Mouse (Mus musculus) Patski (cell line): ENCODE measurements around the gene Lpar1. TPM values are rescaled to one million over a fixed set of nuclear protein-coding genes. Genes with fewer than 3 reads are reported as not detected.

ENCODE experiments used
- ATAC-seq: fragments of 100-300 bp; one replicate; pipeline ENCODE4 v1.8.0; 2021
- CTCF ChIA-PET: fragments of 350-600 bp; sonication (Branson Sonifier 250); formaldehyde crosslinking; loops from one replicate; lab custom pipeline; 2022; ENCODE audit warnings: inconsistent platforms; lab: Charles Lee
- POLR2A ChIA-PET: fragments of 350-600 bp; sonication (Branson Sonifier 250); formaldehyde crosslinking; loops from one replicate; lab custom pipeline; 2022; ENCODE audit warnings: antibody characterized with exemption, inconsistent platforms; lab: Charles Lee
- DNase-seq: peaks from one replicate; pipeline ENCODE4 v3.0.0-alpha.2; 2011; ENCODE audit warnings: low read depth, low spot score
- H3K27me3 ChIP-seq: fragments of 371-371 bp; one replicate; pipeline ENCODE4 v1.5.1; 2021
- CTCF ChIP-seq: fragments of 100-300 bp; IDR thresholded peaks from one replicate; pipeline ENCODE4 v1.5.1; 2021
- in situ Hi-C: fragments of 300-500 bp; cut with MboI; formaldehyde crosslinking; loops from 3 replicates; pipeline ENCODE4 v1.11.1; 2018; ENCODE audit warnings: low pct_unique_long_range_greater_than_20kb, mixed read lengths
- polyA plus RNA-seq: library from polyadenylated mRNA; unstranded; gene quantifications from one replicate; pipeline ENCODE4 v1.2.3, GENCODE M21; 2021

Gene Lpar1
- polyA plus RNA-seq, 1 experiment from 2014 or later, result 2.7 TPM

GRCm38 (mm10) chr4:58533519-58533918 lies 20.2 kb downstream of the Lpar1 start:
- H3K27me3 ChIP-seq, result no peaks in the 10 kb centered on the region
- POLR2A ChIA-PET, result no interaction called here
- no peak for ATAC-seq
- no peak for DNase-seq
- CTCF ChIA-PET, result no interaction called here
- in situ Hi-C loops, result no loop called here
- TF ChIP-seq CTCF, result no peak

DNA sequence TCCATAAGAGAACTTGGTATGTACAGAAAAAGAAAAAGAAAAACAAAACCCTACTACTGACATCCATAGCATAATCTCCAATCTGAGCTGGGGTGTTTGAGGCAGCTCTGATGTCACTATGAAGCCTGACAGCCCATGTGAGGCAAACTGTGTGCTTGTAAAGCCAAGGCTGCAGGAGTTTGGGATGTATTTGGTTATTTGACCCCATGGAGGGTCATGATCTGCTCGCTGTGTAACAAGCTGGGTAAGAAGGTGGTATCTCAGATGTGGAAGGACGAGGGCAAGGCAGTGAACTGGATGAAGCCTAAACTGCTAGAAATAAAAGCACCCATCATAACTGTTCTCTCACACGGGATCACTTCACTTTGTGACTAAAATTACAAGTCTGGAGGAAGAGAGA lies 21.4 kb downstream of the Lpar1 start:
- ChIA-PET CTCF (no interaction called here), POLR2A (no interaction called here)
- no peak for DNase-seq
- no peak for TF ChIP-seq CTCF
- no peak for ATAC-seq
- in situ Hi-C loops, result no loop called here
- H3K27me3 ChIP-seq, result no peaks in the 10 kb centered on the region

GRCm38 (mm10) chr4:58530706-58531105 lies 23.0 kb downstream of the Lpar1 start:
- ChIA-PET CTCF (no interaction called here), POLR2A (no interaction called here)
- no peaks in the 10 kb centered on the region for H3K27me3 ChIP-seq
- in situ Hi-C loops, result no loop called here
- DNase-seq, result no peak
- ATAC-seq, result no peak
- no peak for TF ChIP-seq CTCF

DNA sequence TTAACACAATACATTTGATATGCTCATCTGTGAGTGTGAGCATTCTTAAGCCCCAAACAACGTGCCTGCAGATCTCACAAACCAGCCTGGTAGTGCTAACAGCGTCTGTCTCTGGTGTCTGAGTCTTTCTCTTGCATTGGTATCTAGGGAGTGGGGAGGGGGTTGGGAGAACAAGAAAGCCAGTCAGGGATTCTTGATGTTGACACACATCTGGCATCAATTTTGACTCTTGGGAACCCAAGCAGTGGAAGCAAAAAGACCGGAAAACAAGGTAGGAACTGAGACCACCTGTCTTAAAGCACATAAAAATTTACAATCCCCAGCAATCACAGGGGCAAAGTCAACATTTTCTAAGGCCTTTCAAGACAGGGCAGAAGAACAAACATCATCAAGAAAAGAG lies 23.4 kb downstream of the Lpar1 start:
- no peaks in the 10 kb centered on the region for H3K27me3 ChIP-seq
- in situ Hi-C loops, result no loop called here
- DNase-seq (no peak), ATAC-seq (no peak)
- ChIA-PET POLR2A (no interaction called here), CTCF (no interaction called here)
- TF ChIP-seq CTCF, result no peak

DNA sequence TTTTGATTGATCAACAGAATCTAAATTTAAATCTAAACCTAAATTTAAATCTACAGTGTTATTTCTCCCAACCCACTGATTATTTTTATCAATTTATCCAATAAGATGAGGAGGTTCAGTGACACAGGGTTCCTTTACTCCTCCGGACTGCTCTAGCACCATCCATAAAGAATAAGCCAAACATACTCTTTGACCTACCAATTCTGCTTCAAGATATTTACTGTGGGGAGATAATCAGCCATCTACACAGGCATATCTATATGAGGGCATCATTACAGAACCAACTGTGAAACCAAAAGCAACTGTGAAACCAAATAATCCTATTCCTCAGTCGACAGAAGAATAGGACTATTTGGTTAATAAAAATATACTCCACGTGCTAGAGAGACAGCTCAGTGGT lies 25.8 kb downstream of the Lpar1 start:
- in situ Hi-C loops, result no loop called here
- ATAC-seq (no peak), DNase-seq (no peak)
- H3K27me3 ChIP-seq, result no peaks in the 10 kb centered on the region
- CTCF ChIA-PET, result interaction anchor here (0.6 to 1.0 kb wide), 2 partner anchors 15 to 87 kb away, joined by 3 to 4 read pairs; no protein-coding TSS in a partner anchor
- no peak for TF ChIP-seq CTCF
- POLR2A ChIA-PET, result no interaction called here

DNA sequence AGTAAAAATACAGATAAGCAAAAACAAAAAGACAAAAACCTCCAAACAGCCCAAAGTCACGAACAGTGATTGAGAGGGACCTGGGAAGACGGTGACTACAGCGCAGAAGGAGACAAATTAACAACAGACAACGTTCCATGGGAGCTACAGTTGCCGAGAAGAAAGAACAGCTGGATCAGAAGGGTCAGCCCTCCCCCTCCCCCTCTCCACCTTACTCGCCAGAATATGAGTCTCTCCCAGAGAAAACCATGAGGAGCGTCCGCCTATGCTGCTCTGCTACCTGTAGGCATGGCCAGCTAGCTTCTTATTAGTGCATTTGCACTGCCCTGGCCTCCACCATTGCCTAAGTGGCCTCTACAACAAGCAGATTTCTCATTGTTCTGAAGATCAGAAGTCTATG lies 32.6 kb downstream of the Lpar1 start:
- ChIA-PET POLR2A (interaction anchor here (0.6 kb wide), 1 partner anchor 18 kb away, joined by 3 read pairs; no protein-coding TSS in a partner anchor), CTCF (interaction anchor here (1.4 kb wide), 1 partner anchor 56 kb away, joined by 3 read pairs; no protein-coding TSS in a partner anchor)
- DNase-seq (no peak), ATAC-seq (no peak)
- no peak for TF ChIP-seq CTCF
- in situ Hi-C loops, result no loop called here
- no peaks in the 10 kb centered on the region for H3K27me3 ChIP-seq

GRCm38 (mm10) chr4:58520531-58520930 lies 33.2 kb downstream of the Lpar1 start:
- no peaks in the 10 kb centered on the region for H3K27me3 ChIP-seq
- ChIA-PET POLR2A (interaction anchor here (0.6 kb wide), 1 partner anchor 19 kb away, joined by 3 read pairs; no protein-coding TSS in a partner anchor), CTCF (interaction anchor here (0.6 to 1.4 kb wide), 2 partner anchors 56 to 64 kb away, joined by 3 read pairs; no protein-coding TSS in a partner anchor)
- in situ Hi-C loops, result no loop called here
- no peak for DNase-seq
- no peak for TF ChIP-seq CTCF
- ATAC-seq, result no peak

DNA sequence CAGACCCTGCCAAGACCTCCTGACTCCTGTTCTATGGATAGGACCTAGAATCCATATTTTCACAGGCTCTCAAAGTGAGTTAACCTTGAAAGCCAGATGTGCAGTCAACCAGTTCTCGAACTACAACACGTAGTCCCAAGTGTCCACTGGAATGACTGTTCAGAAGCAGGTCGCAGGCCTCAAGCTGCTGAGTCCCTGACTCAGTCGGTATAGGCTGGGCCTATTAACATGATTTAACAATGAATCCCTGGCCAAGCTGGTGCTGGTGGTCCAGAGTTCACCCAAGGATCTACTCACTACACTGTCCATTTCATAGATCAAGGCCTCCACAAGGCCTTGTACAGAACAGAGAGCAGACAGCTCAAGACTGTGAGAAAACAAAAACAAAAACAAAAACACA lies 33.8 kb downstream of the Lpar1 start:
- in situ Hi-C loops, result no loop called here
- ATAC-seq (no peak), DNase-seq (no peak)
- ChIA-PET CTCF (no interaction called here), POLR2A (no interaction called here)
- TF ChIP-seq CTCF, result no peak
- H3K27me3 ChIP-seq, result no peaks in the 10 kb centered on the region

- in situ Hi-C loops, result no loop called here
- POLR2A ChIA-PET, result interaction anchor here (0.6 kb wide), 1 partner anchor 193 kb away, joined by 3 read pairs; no protein-coding TSS in a partner anchor
- TF ChIP-seq CTCF, result no peak
- H3K27me3 ChIP-seq, result no peaks in the 10 kb centered on the region
- CTCF ChIA-PET, result interaction anchor here (1.1 kb wide), 1 partner anchor 11 kb away, joined by 4 read pairs; no protein-coding TSS in a partner anchor
- DNase-seq (no peak), ATAC-seq (no peak)
Observed at GRCm38 (mm10) chr4:58518215-58518988, 35.3 kb downstream of the Lpar1 start.

DNA sequence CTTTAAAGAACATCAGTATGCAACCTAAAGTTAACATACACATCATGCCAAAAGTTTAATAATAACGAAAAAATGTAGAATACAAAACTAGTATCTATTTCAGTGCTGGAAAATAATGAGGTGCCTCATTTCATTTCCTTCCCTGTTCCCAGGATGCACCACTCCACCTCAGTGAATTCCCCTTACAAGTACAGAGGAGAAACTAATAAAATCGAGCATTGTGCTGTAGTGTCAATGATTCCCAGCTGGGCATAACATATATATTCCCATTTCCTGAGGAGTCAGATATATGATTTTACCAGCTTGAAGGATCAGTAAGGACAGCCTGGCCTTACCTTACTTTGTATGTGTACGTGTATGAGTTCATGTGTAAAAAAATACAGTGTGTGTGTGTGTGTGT lies 36.9 kb downstream of the Lpar1 start:
- H3K27me3 ChIP-seq, result no peaks in the 10 kb centered on the region
- no peak for ATAC-seq

DNA sequence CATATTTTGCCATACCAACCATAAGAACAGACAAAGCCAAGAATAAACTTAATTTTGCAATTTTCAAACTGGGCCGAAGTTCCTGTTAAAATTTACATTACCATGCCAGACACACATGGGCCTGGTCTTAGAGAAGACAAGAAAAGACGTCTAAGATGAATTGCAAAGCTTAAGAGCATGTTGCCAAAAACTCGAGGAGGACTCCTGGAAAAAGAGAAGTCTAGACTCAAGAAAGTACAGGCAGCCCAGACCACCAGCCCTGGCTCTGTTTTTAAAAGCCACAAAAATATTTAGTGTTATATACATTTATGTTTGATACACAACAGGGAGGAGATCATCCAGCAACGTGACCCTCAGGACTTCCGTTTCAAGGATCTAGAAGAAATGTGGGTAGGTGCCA lies 37.5 kb downstream of the Lpar1 start:
- H3K27me3 ChIP-seq, result no peaks in the 10 kb centered on the region
- in situ Hi-C loops, result no loop called here
- ATAC-seq (no peak), DNase-seq (no peak)
- ChIA-PET CTCF (no interaction called here), POLR2A (interaction anchor here (0.6 kb wide), 1 partner anchor 23 kb away, joined by 4 read pairs; no protein-coding TSS in a partner anchor)
- no peak for TF ChIP-seq CTCF

More for the DNA sequence above, 36.9 kb downstream of the Lpar1 start:
- no peak for DNase-seq
- in situ Hi-C loops, result no loop called here
- no peak for TF ChIP-seq CTCF
- ChIA-PET POLR2A (interaction anchor here (0.6 kb wide), 1 partner anchor 23 kb away, joined by 4 read pairs; no protein-coding TSS in a partner anchor), CTCF (no interaction called here)
